Mouse (Mus musculus) lung, postnatal 25 days (tissue): ENCODE measurements around the gene Raver2.
"Not testable (repeated sequence)": the region's sequence is repeated elsewhere in the genome, so short reads cannot be mapped to it uniquely, and the experiment has no call there.

ENCODE experiments used
- DNase-seq: peaks from one replicate; pipeline ENCODE4 v3.0.0; 2022; ENCODE audit warnings: low spot score

Raver2 gene

DNA sequence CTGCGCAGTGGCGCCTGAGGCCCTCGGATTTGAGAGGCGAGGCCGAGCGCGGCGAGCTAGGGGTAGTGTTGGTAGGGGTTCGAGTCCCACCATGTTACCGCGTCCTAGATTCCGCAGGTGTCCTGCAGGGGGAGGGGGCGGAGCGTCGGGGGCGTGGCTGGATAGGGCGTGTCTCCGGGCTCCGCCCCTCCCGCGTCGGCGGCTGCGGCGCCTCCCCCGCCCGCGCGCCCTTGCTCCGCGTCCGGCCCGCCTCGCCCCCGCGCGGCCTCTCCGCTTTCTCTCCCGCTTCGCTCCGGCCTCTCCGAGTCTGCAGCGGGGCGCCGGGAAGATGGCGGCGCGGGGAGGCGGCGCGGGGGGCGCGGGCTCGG lies at the start of gene Raver2:
Gene Raver2, plus strand, starts transcription at position 198 of the 368 bp plus-strand sequence.
- peak; percentile 32 for DNase-seq

DNA sequence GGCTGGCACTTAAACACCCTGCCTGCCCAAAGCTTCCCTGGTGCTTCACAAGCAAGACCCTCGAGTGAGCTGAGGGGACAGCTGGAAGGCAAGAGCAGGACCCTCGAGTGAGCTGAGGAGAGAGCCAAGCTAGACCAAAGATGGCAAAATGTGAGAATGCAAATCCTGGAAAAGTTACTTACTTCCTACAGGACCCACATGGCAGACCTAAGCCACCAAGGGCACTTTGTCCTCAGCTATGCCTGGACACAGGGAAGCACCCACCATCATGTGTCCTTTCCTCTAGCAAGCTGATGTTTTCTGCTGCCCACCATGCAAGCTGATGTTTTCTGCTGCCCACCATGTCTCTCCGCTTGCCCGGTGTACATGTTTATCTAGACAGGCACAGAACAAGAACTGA lies 48.2 kb upstream of the Raver2 start, which contains the start of gene Gm10577:
Gene Gm10577, minus strand, starts transcription at position 101 of the 400 bp plus-strand sequence.
- no peak for DNase-seq

DNA sequence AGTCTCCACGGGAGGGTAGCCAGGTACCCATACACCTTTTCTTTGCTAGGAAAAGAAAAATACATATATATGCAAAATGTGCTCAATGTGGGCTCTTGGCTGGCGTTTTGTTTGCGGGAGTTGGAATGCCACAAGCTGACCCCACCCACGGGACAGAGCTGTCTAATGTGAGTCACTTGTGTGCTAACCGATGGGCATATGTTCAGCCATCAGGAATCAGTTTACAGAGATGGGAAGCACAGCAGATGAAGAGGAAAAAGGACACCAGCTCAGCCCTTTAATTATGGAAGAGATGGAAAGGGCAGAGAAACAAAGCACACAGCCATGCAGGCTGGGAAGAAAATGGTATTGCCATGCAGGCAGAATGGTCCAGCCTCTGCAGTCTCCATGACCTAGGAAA lies 42.2 kb upstream of the Raver2 start:
- no peak for DNase-seq

DNA sequence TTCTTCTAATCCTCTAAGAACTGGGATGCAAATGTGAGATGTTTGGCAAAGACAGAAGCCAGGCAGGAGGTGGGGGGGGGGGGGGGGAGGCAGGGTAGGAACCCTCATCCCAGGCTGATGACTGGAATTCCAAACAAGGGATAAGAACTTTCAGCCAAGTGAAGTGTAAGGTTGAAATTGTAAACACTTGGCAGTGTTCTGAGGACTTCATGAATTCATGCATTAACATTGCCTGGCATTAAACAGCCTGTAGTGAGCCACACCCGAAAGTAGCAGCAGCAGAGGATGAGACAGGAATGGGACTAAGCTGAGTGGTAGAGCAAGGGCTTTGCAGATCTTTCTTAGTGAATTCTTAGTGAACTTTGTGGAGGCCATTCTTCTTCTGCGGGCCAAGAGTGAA lies 41.8 kb upstream of the Raver2 start:
- DNase-seq: no peak

DNA sequence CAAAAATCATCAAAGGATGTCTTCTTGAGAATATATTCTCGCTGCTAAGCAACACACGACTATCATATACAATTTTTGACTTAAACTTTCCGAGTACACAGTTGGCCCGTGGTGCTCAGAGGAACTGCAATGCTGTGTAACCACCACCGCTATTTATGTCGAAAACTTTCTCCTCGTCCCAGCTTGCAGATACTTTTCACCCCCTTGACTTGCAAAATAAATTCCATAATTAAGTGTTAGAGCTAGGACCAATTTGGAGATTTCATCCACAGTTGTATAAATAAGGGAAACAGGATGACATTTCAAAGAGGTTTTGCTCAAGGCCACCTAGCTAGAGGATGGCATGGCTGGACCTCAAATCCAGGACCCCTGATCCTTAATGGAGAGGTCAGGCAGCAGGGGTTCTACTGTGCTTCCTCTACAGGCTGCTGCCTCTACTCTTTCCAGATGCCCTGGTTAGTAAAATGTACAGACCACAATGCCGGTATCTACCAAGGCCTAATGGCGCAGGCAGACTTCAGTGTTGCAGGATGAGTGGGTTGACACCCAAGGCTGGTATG lies 40.9 kb upstream of the Raver2 start:
- peak; percentile 8 for DNase-seq

DNA sequence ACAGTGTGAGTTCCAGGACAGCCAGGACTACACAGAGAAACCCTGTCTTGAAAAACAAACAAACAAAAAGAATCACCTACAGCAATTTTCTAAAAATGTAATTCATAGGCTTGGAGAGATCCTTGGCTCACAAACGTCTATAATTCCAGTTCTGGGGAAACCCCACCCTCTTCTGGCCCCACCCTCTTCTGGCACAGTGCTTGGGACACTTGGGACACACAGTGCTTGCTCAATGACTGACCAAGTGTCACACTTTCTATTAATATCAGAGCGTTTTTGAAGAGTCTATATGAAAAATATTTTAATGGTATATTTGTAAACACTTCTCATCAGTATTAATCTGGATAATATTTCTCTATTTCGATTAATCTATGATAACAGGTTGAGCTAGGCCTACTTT lies 35.7 kb upstream of the Raver2 start:
- DNase-seq: no peak

DNA sequence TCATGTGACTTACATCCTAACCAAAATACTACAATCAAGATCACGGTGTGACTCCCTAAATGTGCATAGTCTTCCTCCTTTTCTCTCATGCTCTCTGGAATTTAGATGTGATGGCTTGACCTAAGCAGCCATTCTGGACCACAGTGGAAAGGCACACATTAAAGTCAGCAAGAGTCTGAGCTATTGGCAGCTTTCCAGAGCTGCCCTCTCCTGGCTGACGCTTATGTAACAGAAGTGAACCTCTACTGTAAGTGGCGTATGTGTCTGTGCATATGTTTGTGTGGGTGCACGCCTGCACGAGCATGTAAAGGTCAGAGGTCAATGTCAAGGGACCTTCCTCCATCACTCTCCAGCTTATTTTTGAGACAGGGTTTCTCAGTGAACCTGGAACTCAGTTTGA lies 33.7 kb upstream of the Raver2 start:
- DNase-seq: no peak

DNA sequence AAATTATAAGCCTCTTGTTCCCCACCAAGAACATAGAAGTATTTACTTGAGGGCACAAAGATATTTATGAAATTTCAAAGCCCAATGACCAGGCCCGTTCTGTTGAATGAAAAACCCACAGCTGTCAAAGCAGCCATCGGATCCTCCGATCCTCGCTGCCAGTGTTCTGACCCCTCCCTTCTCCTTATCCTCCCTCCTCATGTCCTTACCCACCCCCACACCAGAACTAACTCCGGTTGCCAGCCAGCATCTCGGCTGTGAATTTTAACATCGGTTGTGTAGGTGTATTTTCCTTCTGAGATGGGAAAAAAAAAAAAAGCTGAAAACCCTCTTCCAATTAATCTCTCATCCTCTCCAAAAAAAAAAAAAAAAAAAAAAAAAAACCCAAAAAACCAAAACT lies 31.6 kb upstream of the Raver2 start:
- DNase-seq: no peak

DNA sequence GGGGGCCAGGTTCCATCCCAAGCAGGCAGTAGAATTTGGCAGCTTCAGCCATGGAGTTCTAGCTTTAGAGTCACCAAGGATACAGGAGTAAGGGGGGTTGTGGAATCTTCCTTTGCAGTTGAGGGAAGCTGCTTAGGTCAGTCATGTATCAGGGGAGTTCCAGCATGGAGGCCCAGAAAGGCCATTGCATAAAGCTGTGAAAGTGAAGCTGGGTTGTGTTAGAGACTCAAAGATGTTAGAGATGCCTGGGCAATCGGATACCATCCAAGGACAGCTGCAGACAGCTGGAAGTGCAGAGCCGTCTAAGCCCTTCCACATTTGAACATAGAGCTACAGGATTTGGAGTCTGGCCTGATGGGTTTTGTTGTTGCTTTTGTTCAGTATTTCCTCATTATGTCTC lies 25.1 kb upstream of the Raver2 start:
- peak; percentile 31 for DNase-seq

DNA sequence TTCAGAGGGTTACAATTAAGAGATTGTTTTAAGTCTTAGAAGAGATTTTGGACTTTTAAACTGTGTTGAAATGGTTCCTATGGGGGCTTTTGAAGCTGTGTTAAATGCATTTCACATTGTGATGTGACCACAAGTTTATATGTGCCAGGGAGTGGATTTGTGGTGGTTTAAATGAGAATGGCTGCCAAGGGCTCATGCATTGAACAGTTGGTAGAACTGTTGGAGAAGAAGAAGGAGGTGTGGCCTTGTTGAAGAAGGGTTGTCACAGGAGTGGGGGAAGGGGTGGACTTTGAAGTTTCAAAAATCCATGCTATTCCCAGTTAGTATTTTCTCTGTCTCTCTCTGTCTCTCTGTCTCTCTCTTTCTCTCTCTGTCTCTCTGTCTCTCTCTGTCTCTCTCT lies 24.6 kb upstream of the Raver2 start:
- DNase-seq: no peak

DNA sequence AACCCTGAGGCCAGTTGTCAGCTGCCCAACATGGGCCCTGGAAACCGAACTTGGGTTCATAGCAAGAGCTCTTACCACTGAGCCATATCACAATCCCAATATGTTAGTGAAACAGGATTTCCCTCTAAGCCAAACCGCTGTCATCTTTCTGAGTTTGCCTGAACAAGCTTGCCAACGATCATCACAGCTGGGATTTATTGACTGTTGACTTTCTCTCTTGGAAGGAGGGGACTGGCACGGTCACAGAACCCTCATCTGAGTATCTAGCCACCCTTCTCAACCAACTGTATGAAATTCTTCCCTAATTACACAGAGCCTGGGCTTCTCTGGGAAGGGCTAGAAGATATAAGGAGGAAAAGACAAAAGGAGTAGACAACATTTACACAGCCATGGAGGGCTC lies 22.2 kb upstream of the Raver2 start:
- peak; percentile 26 for DNase-seq

DNA sequence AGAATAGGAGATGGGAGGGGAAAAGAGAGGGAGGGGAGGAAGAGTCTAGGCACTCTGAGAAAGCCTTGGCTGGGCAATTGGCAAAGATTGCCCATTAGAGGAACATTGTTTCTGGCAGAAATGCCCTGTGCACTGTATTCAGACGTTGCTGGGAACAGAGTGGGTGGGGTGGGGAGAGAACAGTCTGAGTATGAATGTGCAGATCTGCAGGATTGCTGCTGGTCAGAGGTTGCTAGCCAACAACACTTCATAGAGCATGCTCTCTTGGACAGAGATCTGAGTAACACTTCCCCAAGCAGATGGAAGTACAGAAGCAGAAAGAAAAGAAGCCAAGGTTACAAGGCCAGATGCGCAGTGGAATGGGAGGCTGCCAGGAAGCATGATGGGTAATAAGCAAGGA lies 6.6 kb upstream of the Raver2 start:
- peak; percentile 59 for DNase-seq

DNA sequence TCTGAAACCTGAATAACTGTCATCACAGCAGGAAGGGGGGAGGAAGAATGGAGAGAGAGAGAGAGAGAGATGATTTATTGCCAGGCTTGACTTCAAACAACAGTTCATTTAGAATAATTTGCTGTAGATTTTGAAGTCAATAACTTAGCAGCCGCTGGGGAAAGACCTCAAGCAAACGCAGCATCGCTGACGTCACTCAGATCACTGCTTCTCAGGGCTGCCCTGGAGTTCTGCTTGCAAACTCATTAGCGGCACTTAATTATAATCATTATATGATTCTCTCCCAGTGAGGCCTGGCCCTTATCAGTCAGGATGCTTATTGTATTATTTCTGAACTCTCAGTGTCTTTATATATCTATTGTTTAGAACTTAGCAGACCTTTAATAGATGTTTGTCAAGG lies 2.4 kb upstream of the Raver2 start:
- no peak for DNase-seq

DNA sequence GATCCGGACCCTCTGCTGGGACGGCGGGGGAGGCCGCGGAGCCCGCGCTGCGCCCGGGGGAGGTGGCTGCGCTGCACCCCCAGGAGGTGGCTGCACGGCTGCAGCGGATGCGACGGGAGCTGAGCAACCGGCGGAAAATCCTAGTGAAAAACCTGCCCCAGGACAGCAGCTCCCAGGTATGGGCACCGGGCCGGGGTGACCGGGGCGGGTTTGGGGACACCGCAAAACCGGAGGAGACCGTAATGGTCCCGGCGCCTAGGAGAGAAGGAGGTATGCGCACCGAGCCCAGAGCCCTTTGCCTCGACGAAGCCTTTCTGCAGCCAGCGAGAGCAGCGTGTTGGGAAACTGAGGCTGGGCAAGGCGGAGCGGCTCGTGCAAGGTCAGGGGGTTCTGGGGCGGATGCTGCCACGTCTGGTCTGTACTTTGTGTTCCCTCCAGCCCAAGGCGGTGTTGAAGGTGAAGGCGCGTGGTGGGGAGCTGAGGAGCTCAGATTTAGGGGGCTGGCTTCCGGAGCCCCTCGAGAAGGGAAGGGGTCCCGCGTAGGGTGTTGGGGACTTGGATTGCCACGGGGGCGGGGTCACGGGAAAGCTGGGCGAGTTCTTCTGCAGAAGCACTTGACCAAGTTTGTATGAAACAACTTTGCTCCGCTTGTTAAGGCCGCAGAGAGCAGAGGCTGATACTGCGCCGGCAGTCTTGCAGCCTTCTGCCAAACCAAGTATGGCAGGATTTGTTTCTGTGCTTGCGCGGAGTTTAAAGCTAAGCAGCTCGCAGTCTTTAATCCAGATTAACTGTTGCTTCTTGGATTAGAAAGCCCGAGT lies 580 bp downstream of the Raver2 start:
- peak; percentile 18 for DNase-seq

DNA sequence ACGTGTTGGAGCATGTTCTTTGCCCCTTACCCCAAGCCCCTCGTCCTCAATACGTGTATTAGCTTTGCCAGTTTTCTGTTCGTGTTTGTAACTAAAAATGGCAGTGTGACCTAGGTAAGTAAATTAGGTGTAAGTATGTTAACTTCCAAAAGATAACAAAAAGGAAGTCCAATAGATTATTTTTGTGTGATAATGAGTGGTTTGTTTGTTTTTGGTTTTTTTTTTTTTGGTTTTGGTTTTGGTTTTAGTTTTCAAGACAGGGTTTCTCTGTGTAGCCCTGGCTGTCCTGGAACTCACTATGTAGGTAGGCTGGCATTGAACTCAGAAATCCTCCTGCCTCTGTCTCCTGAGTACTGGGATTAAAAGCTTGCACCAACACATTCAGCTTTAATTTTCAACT lies 2.8 kb downstream of the Raver2 start:
- no peak for DNase-seq

DNA sequence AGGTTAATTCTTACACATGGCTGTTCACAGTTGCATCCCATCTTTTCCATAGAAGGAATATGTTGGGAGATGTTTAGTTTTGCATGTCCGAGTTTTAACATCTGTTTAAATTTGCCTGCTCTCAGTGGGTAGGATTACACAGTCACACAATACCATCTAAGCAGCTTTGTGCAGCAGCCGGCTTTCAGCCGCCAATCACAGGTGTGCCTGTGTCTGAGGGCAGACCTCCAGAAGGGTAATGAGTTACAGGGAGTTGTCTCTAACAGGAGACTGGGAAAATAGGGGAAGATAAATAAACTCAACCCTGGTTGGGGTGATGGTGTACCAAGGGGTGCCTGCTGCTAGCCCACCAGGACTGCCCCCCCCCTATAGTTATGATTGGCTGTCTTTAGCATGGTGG lies 7.6 kb downstream of the Raver2 start:
- no peak for DNase-seq

DNA sequence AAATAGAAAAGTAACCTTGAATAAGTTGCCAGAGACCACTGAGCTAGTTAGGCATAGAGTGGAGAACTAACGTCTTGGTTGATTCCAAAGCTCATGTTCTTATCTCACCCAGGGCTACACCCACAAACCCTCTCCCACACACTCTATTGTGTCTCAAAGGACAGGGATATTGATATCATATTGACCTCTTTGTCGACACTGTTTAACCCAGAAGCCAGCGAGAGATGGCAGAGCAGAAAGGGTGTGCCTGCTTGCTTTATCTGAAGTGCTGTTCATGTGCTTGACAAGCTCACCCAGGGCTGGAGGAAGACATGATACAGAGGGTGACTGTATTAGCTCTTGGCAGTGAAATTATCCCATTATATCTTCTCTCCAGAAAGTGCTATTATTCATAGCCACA lies 11.2 kb downstream of the Raver2 start:
- no peak for DNase-seq

DNA sequence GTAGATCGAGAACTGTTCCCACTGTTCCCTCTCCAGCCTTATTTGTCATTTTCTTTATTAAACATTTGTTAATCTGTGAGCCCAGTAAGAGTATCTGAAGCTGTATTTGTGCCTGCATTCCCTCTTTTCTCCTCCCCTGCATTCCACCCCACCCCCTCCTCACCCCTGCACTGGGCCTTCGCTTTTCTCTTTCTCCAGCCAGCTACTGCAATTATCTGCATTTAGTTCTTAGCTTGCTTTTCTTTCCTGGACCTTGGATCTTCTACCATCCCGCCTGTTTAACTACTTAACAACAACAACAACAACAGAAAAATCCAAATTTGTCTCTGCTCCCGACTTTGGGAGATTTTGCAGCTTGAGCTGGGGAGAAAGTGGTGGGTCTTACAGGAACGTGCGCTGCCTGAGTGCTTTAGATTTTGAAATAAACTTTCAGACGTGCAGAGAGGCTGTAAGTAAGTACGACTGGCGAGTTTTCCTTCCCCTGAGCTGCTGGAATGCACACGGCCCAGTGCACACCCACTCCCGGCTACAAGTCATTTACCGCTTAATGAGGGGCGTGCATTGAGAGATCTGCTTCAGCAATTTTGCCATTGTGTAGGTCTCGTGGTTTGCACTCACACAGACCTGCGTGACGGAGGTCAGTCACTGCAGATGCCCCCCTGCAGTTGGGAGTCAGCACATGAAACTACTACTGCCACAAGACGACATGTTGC lies 13.5 kb downstream of the Raver2 start:
- no peak for DNase-seq

DNA sequence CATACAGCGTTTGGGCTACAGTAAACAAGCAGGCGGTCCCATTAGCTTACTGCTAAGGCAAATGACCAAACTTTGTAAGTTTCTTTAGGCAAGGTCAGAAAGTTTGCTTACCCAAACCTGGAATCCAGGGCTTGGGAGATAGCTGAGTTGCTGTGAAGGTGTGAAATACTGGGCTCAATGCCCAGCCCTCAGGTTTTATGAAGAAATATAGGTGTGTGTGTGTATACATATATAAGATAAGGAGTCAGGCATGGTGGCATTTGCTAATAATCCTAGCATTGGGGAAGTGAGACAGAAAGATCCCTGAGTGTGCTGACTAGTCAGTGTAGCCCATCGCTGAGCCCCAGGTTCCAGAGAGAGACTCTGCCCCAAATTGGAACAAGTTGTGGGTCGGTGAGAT lies 16.1 kb downstream of the Raver2 start:
- no peak for DNase-seq

DNA sequence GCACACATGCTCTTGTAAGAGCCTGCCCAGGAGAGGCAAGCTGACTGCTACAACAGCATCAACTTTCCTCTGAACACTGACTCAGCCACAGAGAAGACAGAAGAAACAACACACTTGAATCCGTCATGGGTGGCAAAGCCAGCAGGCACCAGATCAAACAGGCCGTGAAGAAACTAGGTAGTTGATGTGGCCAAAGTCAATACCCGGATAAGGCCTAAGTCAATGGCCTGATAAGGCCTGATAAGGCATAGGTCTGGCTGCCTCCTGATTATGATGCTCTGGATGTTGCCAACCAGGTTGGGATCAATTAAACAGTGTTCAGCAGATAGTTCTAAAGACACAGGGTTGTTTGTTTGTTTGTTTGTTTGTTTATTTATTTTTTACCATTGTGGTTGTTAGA lies 17.3 kb downstream of the Raver2 start:
- no peak for DNase-seq

DNA sequence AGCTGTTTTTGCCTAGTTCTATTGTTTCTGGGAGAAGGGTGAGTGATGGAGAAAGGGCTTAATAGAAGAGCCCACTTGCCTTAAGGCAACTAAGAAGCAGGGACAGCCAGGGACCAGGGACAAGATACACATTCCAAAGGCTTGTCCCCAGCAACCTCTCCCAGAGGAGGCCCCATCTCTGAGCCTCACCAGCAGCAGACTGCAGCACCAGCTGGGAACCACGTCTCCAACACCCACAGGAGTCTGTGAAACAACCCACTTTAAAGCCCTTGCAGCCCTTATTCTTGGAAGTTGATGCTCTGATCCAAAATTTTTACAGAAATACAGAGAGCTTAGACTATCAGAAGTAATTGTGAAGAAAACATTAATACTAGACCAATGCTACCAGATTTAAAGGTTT lies 18.9 kb downstream of the Raver2 start:
- peak; percentile 14 for DNase-seq

DNA sequence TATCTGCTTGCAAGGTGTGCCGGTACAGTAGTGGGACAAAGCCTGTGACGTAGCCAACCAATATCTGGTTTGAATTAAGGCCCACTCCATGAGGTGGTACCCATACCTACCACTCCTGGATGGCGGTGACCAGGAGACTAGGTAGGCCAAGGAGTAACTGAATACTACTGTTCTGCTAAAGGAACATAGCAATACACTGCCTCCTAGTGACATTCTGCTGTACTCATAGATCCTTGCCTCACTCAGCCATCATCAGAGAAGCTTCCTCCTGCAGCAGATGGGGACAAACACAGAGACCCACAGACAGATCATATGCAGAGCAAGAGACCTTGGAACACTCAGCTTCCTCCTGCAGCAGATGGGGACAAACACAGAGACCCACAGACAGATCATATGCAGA lies 21.8 kb downstream of the Raver2 start:
- not testable (repeated sequence) for DNase-seq

DNA sequence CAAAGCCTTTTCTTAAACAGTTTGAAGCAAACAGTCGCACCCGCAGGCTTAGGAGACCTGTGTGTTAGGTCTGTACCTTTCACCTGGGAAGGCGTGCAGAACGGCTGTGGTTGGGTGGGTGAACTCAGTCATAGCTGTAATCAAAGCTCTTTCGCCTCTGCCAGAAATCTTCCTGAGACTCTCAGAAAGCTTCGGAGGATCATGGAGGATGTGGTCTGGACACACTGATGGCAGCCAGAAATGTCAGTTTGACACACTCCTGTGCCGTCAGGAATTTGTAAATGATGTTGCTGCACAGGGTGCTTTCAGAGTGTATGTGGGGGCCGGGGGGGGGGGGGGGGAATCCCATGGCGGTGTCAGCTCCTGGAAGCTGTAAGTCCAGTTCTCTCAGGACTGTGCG lies 24.5 kb downstream of the Raver2 start:
- no peak for DNase-seq
